Mouse (Mus musculus) lung, postnatal 0 days (tissue): Measurements from ENCODE around the gene a.

Source experiments
- CTCF ChIP-seq: IDR thresholded peaks from 2 replicates; pipeline ENCODE4 v1.5.1; 2016; ENCODE audit warnings: antibody characterized with exemption, mild to moderate bottlenecking
- EP300 ChIP-seq: IDR thresholded peaks from 2 replicates; pipeline ENCODE4 v1.6.1; 2016; ENCODE audit warnings: antibody characterized with exemption, mild to moderate bottlenecking, control low read depth

GRCm38 (mm10) chr2:154767051-154767450 is 24.2 kb upstream of the a start:
- no peak for TF ChIP-seq CTCF
- no peak for TF ChIP-seq EP300
